Mouse (Mus musculus) megakaryocyte, adult 5-6 weeks (primary cell): Measurements from ENCODE around the gene Ldlrad3. TPM values are rescaled to one million over a fixed set of nuclear protein-coding genes. Genes with fewer than 3 reads are reported as not detected.

Experiments used
- ATAC-seq: 2 replicates; pipeline ENCODE4 v1.8.0; 2016; ENCODE audit warnings: mild to moderate bottlenecking, inconsistent platforms; ENCODE audit not compliant: poor library complexity, severe bottlenecking
- total RNA-seq, 2 experiments: library from RNA; stranded (forward) in 1 of 2; stranded (reverse) in 1 of 2; fragments of 153-499, 151-499 nt in 1 of 2; fragments of 221-1000, 200-1000 nt in 1 of 2; gene quantifications; 2 replicates each; pipeline versions ENCODE4 v1.2.3 to v1.2.4; 2015 to 2017

The Ldlrad3 gene
- total RNA-seq, 2 experiments from 2014 or later, result 55.1 to 65.5 TPM

DNA sequence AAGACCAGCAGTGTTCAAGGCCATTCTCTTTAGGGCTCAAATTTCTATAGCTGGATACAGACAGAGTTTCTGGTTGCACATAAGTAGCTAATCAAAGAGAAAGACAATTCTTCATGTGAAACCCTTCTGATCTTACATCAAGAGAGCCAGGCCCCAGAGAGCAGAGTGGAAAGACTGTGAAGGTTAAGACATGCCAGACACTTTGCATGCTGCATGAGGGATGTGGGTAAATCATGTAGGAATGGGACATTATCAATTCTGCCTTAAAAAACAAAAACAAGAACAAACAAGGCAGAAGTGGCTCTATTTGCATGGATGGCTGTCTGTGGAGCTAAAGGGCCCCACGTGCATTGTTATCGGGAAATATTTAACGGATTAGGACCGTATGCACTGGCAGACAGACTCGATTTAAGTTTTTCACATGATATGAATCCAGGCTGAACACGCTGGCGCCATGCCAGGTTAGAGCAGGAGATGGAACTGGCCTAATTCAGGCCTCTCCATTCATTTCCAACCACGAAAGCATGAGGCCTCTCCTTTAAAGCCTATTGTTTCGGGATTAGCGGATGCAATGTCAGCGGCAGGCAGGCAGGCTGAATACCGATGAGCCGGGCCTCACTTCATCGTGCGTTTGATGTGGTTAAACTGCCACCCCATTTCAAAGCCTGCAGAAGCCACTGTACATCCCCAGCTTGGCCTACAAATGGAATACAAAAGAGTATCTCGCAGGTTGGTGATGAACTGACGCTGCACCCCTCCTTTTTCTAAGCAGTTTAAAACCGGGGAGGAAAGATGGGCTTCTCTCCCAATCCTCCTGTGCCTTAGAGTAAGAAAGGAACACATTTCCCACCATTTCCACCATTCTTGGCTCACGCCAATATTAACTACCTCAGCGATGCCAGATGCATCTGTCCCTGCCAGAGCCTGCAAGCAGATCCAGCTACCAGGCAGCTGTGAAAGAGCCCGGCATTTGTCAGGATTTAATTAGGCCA is 207.4 kb downstream of the Ldlrad3 start:
- no peak; the same call in 1 of the 2 replicates for ATAC-seq

DNA sequence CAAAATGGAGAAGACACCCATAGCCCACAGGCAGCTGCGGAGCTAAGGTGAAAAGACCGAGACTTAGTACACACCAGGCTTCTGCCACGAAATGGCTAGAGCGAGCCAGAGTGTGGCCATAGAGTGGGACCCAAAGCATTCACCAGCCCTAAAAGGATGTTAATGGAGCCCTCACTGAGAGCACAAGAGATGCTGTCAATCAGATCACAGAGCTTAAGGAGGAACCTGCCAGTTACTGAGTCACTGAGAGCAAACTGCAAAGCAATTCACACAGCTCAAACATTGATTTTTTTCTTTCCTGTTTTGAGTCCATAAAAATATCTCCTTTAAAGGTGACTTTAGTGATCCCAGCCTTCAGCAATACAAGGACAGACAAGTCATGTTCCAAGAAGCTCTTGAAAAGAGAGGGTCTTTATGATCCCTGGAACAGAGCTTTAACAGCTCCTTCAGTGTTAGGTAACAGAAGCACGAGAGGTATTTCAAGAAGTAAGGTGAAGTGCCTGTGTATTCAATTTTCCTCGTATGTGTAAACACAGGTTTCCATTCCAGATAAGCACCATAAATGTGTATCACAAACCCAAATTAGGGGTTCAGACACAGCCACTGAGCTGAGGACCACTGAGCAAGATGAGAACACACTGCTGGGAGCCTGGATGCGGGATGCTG is 209.7 kb downstream of the Ldlrad3 start:
- ATAC-seq, result no peak

DNA sequence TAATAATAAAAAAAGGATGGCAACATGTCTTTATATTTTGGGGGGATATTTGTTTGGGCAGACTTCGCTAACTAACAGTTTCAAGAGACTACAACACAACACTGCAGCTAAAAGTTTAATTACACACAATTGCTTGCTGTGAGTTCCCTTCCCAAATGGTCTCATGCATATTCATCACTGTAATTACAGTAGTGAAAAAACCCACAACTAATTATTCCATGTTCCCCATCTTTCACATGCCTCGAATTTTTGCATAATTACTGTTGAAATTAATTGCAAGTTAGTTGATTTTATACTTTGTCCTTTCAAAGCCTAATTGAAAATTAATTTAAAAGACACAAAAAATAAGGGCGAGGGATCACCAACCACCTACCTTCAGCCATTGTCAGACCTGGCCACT is 212.4 kb downstream of the Ldlrad3 start:
- ATAC-seq, result no peak

DNA sequence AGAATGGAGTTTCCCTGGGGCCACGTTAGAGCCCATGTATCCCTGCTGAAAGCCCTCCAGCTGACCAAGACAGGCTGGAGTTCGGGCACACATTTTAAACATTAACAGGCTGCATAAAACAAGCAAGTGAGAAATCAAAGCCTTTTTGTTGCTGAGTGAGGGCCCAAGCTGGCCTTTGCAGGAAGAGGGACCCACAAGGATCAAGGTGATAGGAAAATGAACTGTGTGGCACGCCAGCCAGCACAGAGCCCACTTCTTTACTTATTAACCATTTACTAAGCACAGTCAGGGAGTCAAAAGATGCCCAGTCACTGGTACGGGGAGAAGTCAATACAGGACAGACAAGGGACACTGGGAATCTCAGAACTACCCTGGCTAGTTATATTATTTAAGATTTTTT is 218.6 kb downstream of the Ldlrad3 start:
- ATAC-seq, result no peak

DNA sequence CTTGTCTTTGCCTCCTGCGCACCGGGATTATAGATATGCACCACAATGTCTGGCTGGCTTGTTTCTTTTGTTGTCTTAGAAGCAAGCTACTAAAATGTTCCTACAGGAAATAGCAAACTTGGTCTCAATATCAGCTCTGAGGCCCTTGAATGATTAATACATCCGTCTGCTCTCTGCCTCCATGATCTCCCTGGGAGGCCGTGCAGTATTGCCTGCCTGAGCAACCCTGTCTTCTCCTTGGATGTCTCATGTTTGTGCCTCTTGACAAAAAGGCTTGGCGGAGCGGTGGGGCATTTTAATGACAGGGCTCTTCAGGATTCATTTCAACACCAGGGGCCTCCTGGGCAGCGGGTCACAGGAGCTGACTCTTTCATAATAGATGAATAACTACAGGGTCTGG is 219.0 kb downstream of the Ldlrad3 start:
- ATAC-seq, result no peak

DNA sequence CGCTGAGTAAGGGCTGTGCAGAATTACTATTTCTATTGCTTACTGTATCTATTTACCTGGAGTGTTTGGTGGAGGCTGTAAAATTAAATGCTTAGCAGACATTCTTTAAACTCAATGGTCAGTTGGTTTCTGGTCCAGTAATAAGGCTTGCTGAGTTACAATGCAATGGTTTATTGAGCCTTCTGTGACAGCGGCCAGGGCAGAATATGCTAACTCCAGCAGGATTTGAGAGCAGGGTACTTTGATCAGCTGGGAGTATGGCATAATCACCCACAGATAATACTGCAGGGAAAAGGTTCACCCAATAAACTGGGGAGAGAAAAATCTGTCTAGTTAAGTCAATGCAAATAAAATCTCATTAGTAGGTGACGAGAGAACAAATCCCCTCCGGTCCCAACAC is 220.2 kb downstream of the Ldlrad3 start:
- no peak for ATAC-seq

DNA sequence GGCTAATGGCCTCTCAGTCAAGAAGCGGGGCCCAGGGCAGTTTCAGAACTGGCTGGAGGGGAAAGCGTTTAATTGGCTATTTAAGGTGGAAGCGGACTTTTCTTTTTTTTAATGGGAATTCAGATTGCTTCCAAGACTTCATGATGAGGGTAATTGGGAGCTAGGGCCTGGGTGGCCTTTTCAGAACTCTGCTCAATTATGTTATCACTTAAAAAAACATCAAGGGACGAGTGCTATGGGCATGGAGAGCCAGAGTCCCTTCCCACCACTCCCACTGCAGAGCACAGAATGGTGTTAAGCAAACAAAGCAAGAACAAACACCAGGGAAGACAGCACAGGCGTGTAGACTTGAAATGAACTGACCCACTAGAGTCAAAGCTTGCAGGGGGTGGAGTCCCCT is 220.7 kb downstream of the Ldlrad3 start:
- ATAC-seq, result no peak

DNA sequence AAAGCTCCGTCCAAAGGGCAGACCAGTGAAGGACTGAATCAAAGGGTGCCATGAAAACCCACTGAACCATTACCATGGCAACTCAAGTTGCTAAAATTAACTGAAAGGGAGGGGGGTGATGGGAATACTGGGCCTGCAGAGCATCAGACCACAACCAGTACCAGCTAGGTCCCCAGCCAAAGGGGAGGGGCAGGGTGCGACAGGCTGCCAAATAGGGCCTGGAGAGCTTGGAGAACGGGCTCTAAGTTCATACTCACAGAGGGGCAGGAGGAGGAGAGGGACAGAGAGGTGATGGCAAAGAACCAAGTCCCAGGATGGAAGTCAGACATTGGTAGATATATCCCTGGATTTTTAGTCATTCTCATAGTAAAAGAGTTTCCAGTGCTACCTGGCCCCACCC is 222.8 kb downstream of the Ldlrad3 start:
- ATAC-seq, result no peak

DNA sequence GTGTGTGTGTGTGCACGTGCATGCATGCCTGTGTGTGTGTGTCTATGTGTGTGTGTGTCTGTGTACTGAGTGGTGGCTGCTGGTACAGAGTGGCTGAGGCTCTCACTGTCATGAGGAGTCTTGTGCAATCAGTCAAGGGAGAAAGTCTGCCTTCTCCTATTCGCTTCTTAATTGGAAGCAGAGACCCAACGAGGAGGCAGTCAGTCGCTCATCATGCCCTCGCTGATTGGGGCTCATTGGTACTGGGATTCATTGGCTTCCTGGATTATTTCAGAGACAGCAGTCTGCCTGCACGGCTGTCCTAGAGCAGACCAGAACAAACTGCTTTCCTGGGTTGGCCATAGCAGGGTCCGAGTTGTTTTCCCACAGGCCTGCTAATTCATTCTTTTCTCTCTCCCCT is 223.8 kb downstream of the Ldlrad3 start:
- ATAC-seq, result no peak

DNA sequence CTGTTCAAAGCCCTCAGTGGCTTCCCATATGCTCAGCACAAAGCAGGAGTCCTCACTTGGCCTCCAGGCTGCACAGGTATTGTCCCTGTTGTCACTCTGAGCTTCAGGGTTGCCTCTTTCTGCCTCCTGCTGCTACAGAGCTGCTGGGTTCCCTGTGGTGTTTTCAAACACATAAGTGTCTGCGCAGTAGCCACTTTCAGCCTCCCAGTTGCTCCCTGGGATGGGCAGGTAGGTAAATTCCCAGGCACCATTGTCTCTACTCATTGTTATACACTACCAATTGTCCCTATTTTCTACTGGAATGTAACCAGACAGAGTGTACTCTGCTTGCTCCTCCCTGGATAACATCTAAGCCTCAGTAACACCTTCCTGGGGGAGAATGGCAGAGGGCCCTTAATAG is 224.8 kb downstream of the Ldlrad3 start:
- no peak for ATAC-seq

DNA sequence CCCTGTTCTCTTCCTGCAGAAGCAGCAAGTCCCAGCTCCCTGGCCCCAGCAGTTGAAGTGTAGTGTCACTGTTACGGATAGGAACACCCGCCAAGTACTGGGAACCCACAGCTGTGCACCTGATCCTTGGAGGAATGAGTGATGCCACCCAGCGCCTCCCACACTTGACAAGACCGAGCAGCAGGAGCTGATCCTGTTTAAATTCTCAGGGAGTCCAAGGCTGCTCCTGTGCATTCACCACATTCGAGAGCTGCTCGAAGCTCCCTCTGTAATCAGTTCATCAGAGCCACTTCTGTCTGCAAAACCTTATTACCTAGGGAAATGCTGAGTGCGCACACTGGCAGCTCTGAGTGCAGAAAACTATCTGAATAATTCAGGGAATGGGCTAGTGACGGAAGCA is 225.5 kb downstream of the Ldlrad3 start:
- no peak for ATAC-seq

DNA sequence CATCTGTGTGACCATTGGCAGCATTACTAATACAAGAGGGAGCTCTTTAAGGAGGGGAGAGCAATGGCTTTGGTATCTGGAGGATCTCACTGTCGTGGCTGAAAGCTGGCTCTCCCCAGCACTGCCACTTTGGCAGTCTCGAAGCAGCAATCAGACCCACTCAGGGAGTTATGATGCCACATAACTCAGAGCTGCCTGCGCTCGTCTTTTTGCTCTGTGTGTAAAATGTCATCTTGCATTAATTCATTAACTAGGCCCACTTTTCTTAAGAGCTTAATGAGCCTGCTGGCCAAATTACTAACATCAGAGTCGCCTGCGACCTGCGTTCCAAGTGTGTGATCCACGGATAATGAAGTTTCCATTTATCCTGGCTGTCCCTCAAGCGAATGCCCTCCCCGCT is 230.1 kb downstream of the Ldlrad3 start:
- ATAC-seq, result no peak

DNA sequence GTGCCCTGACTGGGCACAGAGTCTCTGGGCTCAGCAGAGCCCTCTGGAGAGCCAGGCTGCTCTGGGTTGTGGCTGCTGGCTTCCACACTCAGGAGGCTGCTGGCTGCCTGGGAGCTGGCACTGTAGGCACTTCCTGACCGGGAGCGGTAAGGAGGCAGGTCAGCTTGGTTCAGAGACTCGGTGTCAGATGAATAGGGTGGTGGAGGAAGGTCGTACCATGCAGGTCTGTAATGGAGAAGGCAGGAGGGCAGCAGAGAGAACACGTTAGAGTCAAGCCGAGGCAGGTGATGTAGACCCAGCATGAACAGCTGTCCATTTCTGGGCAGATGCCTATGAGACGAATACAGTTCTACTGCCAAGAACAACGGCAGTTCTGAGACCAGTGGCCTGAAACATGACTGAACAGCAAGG is 233.2 kb downstream of the Ldlrad3 start:
- no peak for ATAC-seq

DNA sequence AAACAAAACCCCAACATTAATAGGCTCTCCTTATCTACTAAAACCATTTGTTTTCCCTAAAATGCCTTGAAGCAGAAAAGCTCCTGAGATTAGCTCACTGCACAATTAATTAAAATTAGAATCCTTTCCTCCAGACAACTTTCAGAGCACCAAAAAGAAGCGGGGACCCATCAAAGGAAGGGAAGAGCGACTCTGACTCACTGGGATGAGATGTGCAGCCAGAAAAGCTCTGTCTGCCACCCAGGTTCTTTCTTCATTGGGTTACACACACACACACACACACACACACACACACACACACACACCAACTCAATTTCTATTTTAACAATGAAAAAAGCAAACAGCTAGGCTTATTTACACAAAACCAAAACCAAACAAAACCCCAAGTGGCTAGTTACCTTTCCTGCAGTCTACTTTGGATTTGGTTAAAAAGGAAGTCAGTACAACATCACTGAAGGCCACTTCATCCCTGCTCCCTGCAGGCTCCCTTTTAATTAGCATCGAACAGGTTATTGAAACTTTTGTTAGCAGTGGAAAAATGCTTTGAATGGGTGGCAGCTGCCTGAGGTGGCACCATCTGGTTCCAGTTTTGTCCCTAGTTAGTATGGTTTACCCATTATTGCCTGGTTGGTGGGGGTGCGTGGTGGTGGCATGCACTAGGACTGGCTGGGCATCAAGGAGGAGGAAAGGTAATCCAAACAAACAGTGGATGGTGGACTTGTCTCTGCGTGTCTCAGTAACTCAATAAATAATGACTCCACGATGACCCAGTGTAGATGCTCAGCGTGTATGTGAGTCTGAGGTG is 235.3 kb downstream of the Ldlrad3 start:
- ATAC-seq, result no peak

DNA sequence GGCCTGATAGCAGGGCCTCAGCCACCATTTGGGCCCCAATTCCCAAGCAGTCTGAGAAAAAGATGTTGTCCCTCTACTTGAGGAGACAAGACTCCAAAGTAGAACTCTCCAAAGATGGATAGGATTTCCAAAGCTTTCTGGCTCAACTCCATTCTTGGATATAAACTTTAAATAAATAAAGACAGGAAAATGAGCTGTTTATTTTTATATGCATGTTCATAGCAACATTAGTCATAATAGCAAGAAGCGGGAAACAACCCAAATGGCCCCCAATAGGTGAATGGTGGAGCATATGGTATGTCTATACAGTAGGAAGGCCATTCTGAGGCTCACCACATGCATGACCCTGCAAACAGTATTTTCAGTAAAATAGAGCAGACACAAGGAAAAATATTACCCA is 251.2 kb downstream of the Ldlrad3 start:
- no peak for ATAC-seq

DNA sequence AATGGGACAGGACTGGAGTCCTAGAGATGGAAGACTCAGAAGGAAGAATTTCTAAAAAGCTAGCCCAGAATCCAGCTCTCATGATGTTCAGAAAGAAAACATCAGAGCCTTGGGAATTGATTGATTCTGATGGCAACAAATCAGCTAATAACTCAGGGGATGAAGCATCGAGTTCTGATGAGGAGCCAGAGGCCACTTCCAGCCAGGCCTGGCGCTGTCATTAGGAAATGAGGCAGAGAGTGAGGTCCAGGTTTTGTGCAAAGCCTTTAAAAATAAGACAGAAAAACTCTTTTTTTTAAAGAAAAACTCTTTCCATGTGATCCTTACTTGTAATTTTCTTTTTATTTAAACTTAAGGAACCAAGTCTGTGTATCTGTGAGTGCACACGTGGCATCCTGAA is 252.9 kb downstream of the Ldlrad3 start:
- no peak for ATAC-seq

DNA sequence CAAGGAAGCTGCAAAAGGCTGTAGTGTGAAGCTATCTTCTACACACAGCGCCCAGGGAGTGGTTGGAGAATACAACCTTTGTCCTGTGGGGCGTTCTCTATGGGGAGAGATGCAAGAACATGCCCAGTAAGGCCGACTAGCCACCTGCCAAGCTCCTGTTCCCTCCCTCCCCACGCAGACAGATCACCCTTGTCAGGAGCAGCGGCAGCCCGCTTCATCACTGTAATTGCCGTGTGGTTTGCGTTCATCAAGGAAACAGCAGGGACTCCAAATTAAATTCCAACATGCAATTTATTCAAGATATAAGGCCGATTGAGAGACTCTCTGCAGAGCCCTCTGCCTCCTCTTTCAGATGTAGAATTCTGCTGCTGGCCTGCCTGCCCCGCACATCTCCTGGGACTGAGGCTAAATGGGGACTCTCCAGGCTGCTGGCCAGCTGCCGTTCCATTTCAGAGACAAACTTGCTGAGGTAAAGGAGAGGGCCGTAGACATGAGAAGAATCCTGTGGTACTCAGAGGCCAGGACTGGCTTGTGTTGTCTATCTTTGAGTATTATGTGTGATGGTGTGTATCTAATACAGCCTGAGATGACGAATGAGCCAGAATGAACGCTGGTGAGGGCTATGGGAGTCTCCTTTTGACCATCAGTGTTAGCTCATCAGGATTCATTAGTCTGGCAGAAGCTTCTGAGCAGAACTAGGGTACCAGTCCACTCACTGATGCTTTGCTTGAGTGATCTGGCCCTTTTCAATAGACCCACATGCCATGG is 253.8 kb downstream of the Ldlrad3 start:
- no peak for ATAC-seq

DNA sequence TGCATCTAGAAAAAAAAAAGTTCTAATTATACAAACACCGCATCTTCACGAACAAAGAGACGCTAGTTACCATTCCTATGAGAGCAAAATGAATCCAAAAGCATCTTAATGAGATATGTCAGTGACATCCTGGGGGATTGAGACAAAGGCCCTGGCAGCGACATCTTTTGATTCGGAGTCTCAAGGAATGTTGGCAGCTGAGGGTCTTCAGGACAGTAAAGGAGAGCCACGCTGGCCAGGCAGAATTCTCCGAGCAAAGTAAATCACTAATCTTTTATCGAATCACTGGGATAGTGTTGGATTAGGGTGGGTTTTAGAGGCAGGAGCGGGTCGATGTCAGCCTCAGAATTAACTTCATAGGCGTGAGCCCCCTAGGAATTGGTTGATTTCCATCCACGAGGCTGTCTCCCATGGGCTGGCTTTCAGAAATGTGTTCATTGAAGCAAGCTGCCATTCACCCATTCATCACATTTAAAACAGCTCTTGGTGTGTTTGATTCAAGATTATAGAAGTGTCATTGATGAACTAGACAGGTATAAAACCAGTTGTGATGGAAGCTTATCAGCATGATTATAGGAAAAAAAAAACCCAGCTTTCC is 260.5 kb downstream of the Ldlrad3 start:
- no peak for ATAC-seq

DNA sequence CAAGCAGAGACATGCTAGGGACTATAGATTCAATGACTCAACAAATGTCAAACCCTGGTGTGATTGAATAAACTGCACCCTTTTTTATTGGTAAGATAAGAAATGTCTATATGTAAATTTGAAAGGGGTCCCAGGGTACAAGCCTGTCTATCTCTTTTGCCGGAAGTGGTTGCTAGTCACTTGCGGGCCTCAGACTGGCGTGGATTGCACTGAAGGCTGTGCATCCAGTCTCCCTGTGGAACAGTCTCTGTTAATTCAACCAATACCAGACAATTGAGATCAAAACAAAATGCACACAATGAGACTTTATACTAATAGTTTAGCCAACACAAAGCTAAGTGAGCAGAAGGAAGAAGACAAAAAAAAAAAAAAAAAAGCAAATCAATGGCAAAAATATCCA is 261.0 kb downstream of the Ldlrad3 start:
- ATAC-seq, result no peak

DNA sequence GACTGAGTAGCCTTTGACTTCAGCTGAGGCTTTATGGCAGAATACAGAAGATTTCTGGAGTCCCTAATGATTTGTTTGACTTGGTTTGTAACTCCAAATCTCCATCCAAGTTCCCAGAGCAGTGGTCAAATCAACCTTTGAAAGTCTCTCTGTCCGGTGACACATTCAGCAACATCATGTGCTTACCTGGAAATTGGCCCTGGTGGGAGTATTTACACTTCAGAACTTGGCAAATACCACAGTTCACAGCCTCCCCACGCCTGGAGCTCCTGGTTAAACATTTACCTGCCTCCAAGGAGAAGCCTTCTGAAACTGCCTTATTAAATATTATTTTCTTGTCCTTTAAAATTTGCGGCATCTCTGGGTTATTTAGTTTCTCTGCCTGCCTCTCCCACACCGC is 263.0 kb downstream of the Ldlrad3 start:
- no peak for ATAC-seq
